Mouse (Mus musculus) thymus, adult 18-20 months (tissue): ENCODE results near the gene Ssh2.

Experiments
- DNase-seq, 2 experiments: peaks; one replicate each; pipeline ENCODE4 v3.0.0; 2022; ENCODE audit warnings: mixed read lengths in 2 of 2

Ssh2 gene

DNA sequence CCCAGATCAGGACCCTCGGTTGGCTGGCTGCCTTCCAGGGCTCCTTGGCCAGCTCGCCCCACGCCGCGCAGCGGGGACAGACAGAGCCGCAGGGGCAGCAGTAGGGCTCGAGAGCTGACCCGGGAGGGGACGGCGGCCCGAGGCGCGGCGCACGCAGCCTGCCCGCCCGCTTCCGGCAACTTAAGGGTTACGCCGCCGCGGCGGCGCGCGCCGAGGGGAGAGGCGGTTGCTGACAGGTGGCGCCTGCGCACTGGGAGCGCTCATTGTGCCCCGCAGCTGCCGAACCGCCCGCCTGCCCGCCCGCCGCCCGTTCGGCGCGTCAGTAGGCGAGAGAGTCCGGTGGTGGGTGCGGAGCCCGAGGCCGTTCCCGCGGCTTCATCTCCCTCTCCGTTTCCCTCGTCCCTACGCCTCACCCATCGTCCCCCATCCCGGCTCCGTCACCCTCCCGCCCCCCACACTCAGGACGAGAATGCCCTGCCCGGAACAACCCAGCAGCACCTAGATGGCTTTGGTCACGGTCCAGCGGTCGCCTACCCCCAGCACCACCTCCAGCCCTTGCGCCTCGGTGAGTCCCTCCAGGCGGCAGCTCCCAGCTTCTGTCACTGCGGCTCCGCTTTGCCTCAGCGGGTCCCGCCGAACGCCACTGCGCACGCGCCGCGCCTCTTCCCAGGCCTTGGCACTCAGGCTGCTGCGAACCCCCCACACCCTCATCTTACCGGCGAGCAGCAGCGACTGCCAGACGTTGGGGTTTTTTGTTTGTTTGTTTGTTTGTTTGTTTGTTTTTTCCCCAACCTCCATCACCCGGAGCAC lies at the start of gene Ssh2:
Gene Ssh2 (plus strand): TSS at position 337 of the 810 bp plus-strand sequence.
- peak; percentile 74 to 78 for DNase-seq

DNA sequence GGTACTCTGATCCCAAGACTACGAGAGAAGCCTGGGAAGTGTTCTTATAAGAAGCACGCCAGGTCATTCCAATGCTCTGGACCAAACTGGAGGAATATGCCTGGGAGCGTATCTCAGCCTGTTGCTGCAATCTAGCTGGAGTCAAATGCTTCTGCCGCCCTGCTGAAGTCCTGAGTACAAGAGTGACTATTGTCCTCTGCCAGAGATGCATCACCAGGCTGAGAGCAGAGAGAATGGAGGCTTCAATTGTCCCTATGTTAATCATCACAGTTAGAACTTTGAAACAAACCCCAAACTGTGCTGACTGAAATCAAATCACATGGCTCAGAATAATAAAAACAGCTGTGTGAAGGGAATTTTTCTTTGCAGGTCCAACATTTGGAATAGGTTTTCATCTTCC lies 42.4 kb upstream of the Ssh2 start:
- DNase-seq, result no peak

DNA sequence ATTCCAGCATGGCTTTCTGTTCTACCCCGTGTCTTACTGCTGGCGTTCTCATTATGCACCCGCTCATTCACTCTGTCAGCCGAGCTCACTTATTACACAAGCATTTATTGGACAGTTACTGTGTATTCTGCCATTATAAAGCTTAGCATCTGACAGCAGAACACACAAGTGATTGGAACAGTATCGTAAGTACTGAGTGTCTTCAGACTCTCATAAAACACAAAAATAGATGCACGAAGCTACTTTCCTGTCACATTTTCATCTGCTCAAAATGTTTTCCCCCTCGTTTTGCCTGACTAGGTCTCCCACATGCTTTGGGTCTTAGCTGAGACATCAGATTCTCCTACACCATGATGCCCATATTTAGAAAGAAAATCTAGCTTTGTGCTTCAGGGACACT lies 41.6 kb upstream of the Ssh2 start:
- no peak for DNase-seq

DNA sequence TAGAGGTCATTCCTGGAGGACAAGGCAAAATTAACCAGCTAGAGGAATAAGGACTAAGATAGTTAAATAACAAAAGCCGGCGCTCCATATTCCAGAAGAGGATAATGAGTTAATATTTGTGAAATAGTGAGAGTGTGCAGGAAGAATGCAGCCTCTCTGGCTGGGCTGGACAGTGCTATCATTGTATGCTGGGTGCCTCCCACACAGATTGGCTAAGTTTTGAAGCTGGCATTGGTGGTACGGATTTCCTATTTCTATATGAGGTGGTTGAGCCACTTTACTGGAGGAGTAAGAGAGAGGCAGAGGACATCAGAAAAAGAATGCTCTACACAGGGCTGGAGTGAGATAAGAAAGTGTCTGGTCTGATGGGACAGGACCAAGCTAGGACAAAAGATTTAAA lies 36.3 kb upstream of the Ssh2 start:
- DNase-seq, result no peak

DNA sequence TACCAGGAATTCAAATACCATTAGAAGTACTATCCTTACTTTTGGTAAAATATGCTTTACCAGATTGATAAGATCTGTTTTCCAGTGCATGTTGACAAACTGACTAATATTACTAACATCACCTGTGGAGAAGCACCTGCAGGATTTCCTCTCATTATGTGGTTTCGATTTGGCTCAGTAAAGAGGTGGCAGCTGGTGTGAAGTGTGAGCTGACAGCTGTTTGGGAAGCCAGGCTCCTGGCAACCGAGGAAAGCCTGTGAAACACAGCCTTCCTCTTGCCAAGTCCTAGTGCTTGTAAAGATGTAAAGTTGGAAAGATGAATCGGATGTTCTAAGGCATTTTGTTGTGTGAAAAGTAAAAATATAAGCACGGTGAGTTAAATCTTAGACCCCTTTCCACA lies 35.2 kb upstream of the Ssh2 start:
- peak; percentile 4 to 31 for DNase-seq

DNA sequence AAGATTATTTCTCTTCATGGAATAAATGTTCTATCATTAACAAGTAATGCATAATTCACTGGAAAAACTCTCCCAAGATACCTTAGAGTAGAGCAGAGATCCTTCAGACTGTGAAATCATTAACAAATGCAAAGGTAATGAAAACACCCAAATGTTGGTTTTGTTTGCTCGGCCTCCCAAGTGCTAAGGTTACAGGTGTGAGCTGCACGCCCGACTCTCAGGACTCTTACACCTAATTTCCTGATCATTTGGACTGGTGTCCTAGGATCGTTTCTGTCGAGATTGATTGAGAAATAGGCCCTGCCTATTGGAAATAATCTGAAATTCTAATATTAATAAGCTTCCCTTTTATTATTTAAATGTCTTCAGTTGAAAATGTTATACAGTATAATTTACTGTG lies 34.6 kb upstream of the Ssh2 start:
- DNase-seq, result no peak

DNA sequence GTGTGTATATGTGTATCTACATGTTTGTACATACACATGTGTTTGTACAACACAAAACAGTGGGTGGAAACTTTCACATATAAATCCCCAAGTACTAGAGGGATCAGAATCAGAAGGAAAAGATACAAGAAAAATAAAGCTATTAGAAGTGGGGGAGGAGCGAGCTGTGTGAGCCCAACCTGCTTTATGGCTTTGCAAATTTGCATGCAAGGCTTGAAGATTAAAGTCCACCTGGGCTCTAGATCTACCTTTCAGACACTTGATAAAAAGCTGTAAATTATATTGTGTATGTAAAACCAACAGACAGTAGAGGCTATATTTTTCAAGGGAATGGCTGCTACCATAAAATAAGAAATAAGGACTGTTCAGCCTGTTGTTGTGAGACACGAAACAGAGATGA lies 34.0 kb upstream of the Ssh2 start:
- no peak for DNase-seq

DNA sequence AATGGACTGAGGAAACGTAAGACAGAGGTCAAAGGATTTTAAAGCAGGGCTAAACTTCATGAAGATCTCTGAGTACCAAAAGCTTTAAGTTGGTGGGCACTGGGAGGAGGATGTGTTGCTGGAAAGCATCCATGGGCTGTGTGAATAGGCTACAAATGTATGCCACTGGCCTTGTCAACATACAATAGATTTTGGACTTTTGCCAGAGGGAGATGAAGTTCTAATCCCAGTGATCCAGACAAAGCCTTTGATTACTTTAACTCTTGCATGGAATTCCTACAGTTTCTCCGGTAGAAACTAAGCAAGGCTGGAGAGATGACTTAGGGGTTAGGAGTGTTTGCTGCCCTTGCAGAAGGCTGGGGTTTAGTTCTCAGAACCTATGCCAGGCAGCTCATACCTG lies 33.5 kb upstream of the Ssh2 start:
- no peak for DNase-seq

DNA sequence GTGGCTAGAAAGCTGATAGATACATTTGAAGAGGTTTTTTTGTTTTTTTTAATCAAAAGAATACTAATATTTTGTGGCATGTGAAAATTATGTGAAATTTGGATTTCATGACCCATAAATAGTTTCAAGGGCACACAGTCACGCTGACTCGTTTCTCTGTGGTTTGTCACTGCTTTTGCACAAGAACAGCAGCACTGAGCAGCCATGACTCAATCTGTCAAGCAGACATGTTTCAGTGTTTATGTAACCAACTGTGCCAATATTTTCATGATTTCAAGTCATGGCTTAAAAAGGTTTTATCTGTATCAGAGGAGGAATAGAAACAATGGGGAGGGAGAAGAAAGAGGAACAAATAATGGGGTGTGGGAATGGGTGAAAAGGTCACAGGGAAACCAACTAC lies 31.2 kb upstream of the Ssh2 start:
- no peak for DNase-seq

DNA sequence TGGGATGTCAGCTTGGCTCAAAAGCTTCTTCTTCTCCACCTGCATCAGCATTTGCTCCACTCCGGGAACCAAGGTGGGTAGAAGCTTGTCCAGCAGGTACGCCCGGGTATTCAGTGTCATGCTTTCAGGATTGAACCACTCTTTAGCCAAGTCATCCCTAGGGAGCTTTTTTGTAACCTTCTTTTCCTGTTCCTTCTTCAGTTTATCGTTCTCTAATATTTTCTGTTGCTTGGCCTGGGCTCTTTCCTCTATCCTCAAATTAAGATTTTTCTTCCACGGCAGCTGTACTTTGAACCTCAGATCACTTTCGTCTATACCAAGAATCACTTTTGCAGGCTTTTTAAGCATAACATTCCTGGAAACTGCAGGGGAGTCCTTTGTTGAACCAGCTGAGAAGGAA lies 27.2 kb upstream of the Ssh2 start, which contains the start of gene Efcab5:
Gene Efcab5 (minus strand): TSS at position 101 of the 400 bp plus-strand sequence.
- no peak for DNase-seq

DNA sequence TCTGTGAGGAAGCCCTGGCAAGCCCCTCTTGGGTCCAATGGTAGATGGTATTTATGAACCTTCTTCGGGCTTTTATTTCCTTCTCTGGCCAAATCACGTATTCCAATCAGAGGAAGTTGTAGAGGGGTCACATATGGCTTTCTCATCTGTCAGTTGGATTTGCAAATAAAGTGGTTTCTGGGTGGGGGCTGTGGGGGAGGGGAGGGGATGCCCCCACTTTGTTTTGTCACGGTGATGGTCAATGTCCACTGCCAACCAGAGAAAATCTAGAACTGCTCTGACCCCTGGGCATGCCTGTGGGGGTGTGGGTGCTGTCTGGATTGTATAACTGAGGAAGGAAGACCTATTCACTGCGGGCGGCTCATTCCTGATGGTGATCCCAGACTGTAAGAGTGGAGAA lies 22.7 kb upstream of the Ssh2 start:
- no peak for DNase-seq

DNA sequence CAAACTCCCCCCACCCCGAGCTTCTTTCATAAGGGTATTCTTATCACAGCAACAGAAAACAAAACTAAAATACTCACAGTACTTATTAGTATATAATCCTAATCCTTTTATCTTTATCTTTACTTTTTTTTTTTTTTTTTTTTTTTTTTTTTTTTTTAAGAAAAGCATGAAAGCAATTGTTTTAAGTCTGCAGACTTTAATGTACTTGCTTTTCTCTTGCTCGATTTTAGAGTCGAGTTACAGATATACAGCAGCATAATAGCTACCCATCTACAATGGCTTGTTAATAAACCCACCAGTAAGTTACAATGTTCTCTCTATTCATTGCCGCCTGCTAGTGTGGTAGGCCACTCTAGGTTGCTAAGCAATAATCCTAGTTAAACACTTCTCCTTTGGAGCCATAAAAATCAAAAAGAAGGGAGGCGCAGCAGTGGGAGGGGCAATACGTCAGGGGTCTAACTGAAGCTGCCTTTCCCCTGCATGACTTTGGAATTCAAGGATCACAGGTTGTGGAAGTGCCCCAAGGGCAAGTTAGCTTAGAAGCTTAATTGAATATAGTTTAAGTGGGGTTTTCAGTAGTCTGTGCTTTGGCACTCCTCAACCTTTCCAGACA lies 22.0 kb upstream of the Ssh2 start:
- DNase-seq, result no peak

DNA sequence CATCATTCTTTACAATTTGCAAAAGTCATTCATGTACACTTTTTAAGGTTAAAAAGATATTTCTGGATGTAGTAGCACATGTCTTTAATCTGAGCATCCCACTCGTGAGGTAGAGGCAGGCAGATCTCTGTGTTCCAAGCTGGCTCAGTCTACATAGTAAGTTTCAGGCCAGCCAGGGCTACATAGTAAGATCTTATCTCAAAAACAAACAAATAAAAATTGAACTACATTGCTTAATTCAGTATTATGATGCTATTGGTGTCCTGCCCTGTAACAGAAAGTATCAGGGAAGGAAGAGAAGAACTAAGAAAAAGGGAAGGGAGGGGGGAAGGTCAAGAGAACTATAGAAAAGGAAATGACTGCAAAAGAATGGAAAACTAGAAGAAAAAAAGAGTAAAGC lies 21.3 kb upstream of the Ssh2 start:
- no peak for DNase-seq

DNA sequence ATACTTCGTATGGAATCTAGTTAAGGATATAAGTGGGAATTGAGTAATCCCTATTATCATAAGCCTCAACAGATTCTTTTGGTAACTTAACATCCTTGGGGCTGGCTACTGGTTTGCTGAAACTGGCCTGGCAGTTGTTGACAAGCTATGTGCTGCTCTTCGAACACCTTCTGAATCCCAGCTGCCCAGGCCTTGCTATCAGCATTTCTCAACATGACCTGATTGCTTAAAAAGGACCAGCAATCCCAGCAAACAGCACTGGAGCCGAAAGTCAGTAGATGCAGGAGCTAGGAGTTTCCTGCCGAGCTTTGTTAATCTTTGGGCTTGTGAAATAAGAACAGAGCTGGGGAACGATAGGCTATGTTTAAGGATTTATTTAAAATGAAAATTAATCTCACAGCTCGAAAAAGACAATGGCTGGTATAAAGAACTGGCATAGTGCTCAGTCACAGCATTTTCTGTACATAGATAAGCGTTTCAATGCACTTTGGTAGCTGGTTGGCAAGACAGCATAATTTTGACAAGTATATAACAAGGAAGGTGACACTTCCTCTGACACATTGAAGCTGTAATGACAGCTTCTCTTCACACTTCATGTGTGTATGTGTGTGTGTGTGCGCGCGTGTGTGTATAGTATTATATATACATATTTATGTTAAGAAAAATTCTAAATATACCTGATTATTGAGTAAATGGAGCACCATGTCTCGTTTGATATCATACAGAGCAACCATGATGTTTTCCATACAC lies 20.6 kb upstream of the Ssh2 start:
- no peak for DNase-seq

DNA sequence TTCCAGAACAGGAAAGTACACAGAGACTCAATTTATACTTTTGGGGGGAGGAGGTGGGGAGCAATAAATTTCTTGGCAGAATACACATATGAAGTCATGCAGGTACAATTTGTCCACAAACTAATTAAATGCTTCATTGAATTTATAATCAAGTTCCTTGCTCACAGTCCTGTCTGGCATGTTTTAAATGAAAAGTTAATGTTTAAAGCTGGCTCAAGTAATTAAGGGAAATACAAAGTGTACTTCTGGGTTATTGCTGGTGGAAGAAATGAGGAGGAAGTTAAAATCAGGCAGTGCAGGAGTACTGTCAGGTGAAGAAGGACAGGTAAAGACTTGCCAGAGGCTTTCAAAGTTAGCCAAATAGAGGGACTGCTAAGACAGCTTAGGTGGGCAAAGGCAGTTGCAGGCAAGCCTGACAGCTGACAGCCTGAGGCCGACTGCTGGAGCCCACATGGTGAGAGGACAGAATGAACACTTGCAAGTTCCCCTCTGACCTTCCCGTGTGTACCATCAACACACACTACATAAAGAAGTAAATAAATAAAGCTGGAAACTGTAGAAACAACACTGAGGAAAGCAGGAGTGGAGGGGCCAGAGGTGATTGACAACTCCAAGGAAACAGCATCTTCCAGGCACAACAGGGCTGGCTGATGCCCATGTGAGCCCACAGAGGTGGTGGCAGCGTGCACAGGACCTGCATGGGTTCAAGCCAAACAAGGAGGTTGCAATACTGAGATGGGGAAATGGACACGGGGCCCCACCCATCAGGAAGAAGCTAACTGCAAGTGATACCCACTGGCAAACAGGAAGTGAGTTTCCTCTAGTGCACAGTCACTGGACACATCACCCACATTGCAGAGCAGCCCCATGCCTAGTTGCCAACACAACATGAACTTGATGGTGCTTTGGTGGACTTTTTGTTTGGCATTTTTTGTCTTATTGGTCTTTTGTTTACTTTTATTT lies 19.6 kb upstream of the Ssh2 start:
- no peak for DNase-seq

DNA sequence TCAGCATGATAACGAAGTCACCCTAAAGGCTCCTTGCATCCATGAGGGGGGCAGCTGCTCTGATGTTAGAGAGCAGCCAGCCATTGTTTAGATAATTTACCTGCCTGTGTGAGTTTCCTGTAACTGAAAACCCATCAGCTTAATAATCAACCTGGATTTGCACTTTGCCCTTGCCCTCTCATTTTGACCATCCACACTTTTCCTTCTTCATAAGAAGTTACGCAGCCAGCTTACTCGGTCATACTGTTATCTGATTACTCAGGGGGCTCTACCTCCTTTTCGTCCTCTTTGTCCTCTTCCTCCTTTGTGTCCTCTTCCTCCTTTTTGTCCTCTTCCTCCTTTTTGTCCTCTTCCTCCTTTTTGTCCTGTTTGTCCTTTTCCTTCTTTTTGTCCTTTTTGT lies 16.5 kb upstream of the Ssh2 start:
- no peak for DNase-seq

DNA sequence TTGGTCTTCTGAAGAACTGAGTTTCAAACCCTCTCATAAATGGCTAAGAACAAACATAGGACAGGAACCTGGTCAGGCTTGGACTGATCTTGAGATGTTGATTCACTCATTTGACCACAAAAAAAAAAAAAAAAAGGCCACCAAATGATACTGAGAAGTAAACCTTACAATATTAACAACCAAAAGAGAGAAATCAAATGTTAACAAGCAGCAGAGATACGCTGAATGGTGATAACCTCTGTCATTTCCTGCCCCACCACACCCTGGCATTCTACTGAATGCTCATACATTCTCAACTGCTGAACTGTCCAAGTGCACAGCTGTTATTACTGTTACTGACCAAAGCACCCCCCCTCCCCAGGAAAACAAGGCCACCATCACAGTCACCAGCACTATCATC lies 15.4 kb upstream of the Ssh2 start:
- no peak for DNase-seq

DNA sequence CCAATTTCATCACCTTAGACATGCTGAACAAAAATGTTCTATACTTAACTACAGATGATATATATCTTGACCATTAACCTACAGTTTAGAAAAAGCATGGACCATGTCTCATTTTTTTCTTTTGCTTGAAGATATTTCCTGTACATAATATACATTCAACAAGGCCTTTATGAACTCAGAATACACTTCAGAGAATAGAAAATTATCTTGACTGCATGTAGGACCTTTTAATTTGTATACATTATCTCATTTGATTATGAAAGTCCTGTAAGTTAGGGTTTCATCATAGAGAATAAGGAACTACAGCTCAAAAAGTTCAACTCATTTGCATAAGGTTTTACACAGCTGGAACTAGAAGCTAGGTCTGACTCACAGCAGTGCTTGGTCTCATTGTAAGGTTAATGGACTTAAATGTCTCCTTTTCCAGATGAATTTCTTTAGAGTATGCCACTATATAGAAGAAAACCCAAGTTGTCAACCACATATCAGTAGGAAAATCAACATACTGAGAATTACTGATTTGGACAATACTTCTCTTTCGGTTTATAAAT lies 1.9 kb upstream of the Ssh2 start:
- DNase-seq, result no peak

DNA sequence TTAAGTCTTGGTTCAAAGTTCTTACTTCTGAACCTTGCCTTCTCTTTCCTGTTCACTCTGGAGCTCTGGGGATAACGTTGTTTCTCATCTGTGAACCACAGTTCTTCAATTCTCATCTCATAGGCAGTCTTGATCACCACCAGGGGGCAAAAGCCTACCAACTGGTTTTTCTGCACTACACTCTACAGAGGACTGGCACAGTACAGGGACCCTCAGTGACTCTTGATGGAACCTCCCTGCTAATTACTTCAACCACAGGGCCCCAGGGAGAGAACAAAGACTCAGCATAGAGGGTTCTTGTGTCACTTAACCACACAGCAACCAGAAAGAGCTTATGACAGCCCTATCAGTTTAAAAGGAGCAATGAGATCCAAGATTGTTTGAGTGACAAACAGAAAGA lies 1.3 kb upstream of the Ssh2 start:
- peak; percentile 30 to 47 for DNase-seq

DNA sequence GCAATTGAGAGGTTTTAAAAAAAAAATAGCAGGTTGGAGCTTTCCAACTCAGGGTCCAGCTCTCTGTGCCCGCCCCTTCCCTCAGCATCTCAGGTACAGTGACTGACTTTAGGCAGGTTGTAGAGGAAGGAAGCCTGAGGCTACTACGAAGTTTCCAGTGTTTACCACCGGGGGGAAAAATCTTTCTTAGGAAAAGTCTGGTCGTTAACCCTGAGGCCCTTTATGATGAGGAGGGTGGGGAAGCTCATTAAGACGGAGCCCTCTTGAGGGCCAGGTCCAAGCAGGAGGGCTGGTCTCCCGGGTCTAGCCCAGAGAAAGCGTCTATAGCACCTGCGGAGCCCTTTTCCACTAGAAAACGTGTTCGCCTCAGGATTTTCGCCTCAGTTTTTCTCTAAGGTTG lies 604 bp upstream of the Ssh2 start:
- DNase-seq, result no peak

DNA sequence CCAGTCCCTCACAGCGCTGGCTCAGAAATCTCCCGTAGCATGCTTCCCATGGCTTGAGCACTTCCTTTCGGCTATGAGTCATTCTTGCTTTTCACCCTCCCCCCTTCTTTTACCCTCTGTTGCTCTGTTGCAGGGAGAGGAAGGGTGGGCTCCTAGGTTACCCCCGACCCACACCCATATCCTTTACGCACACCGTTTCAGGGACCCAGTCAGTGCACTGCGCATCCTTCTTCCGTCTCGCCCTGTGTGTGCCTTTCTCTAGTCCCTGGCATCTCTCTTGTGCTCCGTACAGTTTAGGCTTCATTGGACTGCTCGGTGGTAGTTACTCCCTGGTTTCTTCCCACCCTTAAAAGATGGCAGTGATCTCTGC lies 659 bp downstream of the Ssh2 start:
- peak; percentile 8 to 44 for DNase-seq

DNA sequence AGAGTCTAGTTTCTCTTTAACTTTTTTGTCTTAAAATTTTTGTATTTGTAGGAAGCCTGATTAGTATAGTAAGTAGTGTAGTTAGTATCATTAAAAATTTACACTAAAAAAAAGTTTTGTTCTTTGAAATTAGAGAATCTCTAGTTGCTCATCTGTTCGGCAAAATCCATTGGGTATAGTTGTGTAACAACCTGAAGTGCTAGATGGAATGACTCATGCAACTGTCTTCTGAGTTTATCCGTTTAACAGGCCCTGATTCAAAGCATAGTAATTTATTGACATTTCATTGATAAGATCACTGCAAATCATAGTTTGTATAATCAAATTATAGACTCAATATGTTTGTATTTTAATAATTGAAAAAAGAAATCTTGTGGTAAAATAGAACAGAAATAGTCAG lies 14.7 kb downstream of the Ssh2 start:
- no peak for DNase-seq

DNA sequence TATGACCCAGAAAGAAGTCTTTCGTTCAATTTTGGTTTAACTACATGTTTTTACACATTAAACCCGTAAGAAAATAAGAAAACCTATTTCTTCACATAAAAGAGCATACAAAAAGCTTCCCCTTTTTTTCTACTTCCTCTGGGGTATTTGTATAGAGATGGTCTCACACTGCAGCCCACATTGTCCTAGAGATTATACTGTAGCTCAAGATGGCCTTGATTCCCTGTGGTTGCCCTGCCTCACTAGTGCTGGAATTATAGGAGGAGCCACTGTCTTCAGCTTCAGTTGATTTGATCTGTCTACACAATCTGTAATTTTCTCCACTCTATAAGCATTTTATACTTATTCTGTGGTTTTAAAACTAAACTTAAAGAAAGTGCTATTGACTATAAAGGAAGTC lies 15.4 kb downstream of the Ssh2 start:
- no peak for DNase-seq
